Mouse (Mus musculus) limb, embryonic 15.5 days (tissue): ENCODE measurements around the gene Car11. TPM values are rescaled to one million over a fixed set of nuclear protein-coding genes. Genes with fewer than 3 reads are reported as not detected.

Source experiments
- ATAC-seq: fragments of 200-750 bp; cut with Nextera tagmentation; 2 replicates; pipeline ENCODE4 v1.8.0; 2017; ENCODE audit warnings: low read depth, moderate TSS enrichment; ENCODE audit not compliant: insufficient number of reproducible peaks, low FRiP score, low TSS enrichment
- H3K27ac ChIP-seq: fragments of 300-500 bp; sonication (generic); 2 replicates; pipeline ENCODE4 v1.5.1; 2015; ENCODE audit warnings: moderate library complexity, mild to moderate bottlenecking, inconsistent platforms
- H3K27me3 ChIP-seq: fragments of 300-500 bp; sonication (generic); 2 replicates; pipeline ENCODE4 v1.6.1; 2015; ENCODE audit warnings: inconsistent platforms
- H3K36me3 ChIP-seq: fragments of 300-500 bp; sonication (generic); 2 replicates; pipeline ENCODE4 v1.6.1; 2015; ENCODE audit warnings: inconsistent platforms
- H3K4me1 ChIP-seq: fragments of 300-500 bp; sonication (generic); 2 replicates; pipeline ENCODE4 v1.6.1; 2015; ENCODE audit warnings: inconsistent platforms
- H3K4me2 ChIP-seq: fragments of 300-500 bp; sonication (generic); 2 replicates; pipeline ENCODE4 v1.6.1; 2015; ENCODE audit warnings: mild to moderate bottlenecking, inconsistent platforms
- H3K4me3 ChIP-seq: fragments of 300-500 bp; sonication (generic); 2 replicates; pipeline ENCODE4 v1.5.1; 2015; ENCODE audit warnings: mild to moderate bottlenecking, inconsistent platforms
- H3K9ac ChIP-seq: fragments of 300-500 bp; sonication (generic); 2 replicates; pipeline ENCODE4 v1.6.1; 2015; ENCODE audit warnings: inconsistent platforms
- H3K9me3 ChIP-seq: fragments of 300-500 bp; sonication (generic); 2 replicates; pipeline ENCODE4 v1.6.1; 2016; ENCODE audit warnings: inconsistent platforms
- WGBS: fragments of 180-500 bp; shearing (Covaris S2); methylation state at CpG from one replicate; pipeline ENCODE4 v1.1.7; 2015; 5-methylcytosine and 5-hydroxymethylcytosine counted together
- polyA plus RNA-seq: library from polyadenylated mRNA; unstranded; fragments of >200 nt; fragmentation: Nextera tagmentation; extraction: Ambion mirVana; gene quantifications from 2 replicates; pipeline ENCODE4 v1.2.1, GENCODE M21; 2015

Gene Car11
- polyA plus RNA-seq, 1 experiment from 2014 or later = 13.7 TPM

DNA sequence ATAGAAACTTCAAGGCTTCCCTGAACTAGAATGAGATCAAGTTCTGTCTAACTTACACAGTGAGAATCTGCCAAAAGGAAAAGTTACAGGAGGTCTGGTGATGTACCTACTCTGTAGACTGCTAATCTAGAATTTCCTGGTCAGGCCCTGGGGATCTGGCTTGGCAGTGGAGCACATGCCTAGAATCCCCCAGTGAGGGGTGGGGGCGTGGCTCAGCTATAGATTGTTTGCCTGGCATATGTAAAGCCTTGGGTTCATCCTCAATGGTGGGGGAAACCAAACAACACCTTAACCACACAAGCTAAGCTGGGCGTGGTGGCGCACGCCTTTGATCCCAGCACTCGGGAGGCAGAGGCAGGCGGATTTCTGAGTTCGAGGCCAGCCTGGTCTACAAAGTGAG, 1.7 kb upstream of the Car11 start:
- Histone ChIP-seq H3K4me2 (no peak overlapping the region), H3K36me3 (no peaks in the 10 kb centered on the region), H3K27me3 (peaks cover 24% of the 10 kb centered on the region), H3K4me1 (peaks cover 25% of the 10 kb centered on the region), H3K9ac (no peak overlapping the region), H3K27ac (no peak overlapping the region), H3K9me3 (no peaks in the 10 kb centered on the region), H3K4me3 (no peak overlapping the region)
- no peak for ATAC-seq
- WGBS = 70% methylated on average over 7 of the region's 7 CpGs

DNA sequence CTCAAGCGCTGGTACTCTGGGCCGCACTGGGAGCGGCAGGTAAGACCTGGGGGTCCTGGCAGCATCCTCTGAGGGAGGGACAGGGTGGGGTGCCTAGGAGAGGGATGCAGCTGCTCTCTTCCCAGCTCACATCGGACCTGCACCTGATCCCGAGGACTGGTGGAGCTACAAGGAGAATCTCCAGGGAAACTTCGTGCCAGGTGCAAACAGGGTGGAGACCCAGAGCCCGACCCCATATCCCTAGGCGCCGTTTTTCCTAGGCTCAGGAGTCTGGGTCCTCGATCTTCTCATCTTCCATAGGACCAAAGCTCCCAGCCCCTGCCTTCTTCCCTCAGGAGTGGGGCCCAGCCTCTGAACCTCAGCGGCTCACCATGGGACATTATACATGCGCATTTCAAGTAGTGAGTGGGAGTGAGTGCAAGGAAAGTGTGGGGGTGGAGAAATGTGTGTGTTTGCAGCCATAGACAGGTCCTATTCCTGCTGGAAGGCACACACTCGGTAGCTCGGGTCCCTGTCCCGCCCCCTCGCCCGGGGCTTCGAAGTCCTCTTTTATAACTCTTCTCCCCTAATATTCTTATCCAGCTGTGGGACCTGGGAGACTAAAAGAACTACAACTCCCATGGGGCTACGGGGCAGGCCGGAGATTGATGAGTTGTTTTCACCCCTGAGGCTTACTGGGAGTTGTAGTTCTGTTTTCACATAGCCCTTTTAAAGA, 815 bp downstream of the Car11 start:
- Histone ChIP-seq H3K4me3 (peak overlapping the region; percentile 47), H3K4me1 (peaks cover 35% of the 10 kb centered on the region), H3K9me3 (no peaks in the 10 kb centered on the region), H3K9ac (peak overlapping the region; percentile 54), H3K27ac (no peak overlapping the region; the same call in 1 of the 2 replicates), H3K27me3 (peaks cover 24% of the 10 kb centered on the region), H3K4me2 (peak overlapping the region; percentile 92), H3K36me3 (no peaks in the 10 kb centered on the region)
- 1% methylated on average over 20 of the region's 20 CpGs for WGBS
- ATAC-seq = no peak

DNA sequence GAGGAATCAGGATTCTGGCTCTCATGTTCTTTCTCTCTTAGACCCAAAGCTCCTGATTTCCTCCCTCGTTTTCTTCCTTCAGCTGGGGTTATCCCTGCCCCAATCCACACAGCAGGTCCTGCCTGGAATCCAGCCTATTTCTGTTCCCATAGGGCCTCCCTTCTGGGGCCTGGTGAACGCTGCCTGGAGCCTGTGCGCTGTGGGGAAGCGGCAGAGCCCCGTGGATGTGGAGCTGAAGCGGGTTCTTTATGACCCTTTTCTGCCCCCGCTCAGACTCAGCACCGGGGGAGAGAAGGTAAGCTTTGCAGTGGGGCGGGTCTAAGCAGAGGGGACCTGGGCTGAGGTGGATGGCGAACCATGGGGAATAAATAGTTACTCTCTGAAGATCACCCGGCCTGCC, 1.4 kb downstream of the Car11 start:
- ATAC-seq = no peak
- Histone ChIP-seq H3K4me3 (peak overlapping the region; percentile 47), H3K36me3 (no peaks in the 10 kb centered on the region), H3K4me1 (peaks cover 41% of the 10 kb centered on the region), H3K9me3 (no peaks in the 10 kb centered on the region), H3K9ac (peak overlapping the region; percentile 14; the same call in 1 of the 2 replicates), H3K27me3 (peaks cover 24% of the 10 kb centered on the region), H3K4me2 (peak overlapping the region; percentile 92), H3K27ac (peak overlapping the region; percentile 70)
- 24% methylated on average over 11 of the region's 11 CpGs for WGBS

DNA sequence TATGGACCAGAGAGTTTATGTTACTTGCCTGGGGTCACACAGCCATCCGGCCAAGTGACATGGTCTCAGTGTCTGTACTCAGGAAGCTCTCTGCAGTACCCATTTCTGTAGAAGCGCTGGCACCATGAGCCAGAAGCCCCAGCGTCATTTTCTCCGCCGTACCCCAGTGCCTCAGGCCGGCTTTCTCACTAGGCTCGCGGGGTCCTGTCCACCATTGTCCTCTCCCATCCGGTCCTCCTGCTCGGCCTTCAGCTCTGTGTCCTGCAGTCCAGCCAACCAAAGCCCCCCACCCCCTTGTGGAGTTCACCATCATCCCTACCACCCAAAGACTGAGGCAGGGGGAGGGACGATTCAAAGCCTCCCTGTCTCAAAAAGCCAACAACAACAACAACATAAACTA, 2.0 kb downstream of the Car11 start:
- Histone ChIP-seq H3K27me3 (peaks cover 24% of the 10 kb centered on the region), H3K9ac (no peak overlapping the region), H3K4me3 (0 out of 2 replicates have a peak overlapping the region, but pooled peaks have one; percentile 47), H3K9me3 (no peaks in the 10 kb centered on the region), H3K36me3 (no peaks in the 10 kb centered on the region), H3K4me1 (peaks cover 46% of the 10 kb centered on the region), H3K27ac (no peak overlapping the region), H3K4me2 (peak overlapping the region; percentile 92; the same call in 1 of the 2 replicates)
- no peak for ATAC-seq
- WGBS = 87% methylated on average over 11 of the region's 11 CpGs

DNA sequence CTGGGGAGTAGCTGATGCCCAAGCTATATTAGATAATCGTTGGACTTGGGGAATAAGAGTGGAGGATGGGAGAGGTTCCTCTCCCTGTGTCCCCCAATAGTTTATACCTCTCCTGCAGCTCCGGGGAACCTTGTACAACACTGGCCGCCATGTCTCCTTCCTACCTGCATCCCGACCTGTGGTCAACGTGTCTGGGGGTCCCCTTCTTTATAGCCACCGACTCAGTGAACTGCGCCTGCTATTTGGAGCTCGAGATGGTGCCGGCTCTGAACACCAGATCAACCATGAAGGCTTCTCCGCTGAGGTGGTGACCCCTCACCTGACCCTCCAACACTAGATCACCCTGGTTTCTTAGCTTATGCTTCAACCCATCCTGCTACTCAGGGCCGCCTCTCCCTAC, 2.7 kb downstream of the Car11 start:
- Histone ChIP-seq H3K4me1 (peaks cover 53% of the 10 kb centered on the region), H3K36me3 (no peaks in the 10 kb centered on the region), H3K4me2 (no peak overlapping the region), H3K27me3 (peaks cover 24% of the 10 kb centered on the region), H3K9me3 (no peaks in the 10 kb centered on the region), H3K4me3 (no peak overlapping the region), H3K9ac (no peak overlapping the region), H3K27ac (no peak overlapping the region)
- ATAC-seq = no peak
- 87% methylated on average over 11 of the region's 11 CpGs for WGBS

DNA sequence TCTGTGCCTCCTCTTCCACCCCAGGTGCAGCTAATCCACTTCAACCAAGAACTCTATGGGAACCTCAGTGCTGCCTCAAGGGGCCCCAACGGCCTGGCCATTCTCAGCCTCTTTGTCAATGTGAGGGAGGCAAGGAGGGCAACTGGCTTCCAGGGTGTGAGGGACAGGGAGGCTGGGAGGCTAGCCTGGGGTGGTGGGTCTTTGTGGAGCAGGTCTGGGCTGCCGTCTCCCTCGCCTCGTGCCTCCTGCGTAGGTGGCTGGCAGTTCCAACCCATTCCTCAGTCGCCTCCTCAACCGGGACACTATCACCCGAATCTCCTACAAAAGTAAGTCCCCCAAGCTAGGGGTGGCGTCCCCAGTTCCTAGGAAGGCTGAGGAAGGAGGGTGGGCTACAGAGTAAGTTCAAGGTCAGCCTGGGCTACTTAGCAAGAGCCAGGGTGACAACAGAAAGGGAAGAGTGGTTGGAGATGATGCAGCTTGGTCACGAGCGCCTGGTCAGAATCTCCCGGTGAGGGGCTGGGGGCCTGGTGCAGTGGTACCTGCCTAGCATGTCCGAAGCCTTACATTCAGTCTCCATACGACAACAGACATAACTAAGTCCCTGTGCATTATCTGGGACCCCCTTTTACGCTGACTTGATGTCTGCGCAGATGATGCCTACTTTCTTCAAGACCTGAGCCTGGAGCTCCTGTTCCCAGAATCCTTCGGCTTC, 3.3 kb downstream of the Car11 start:
- H3K4me3 ChIP-seq = no peak overlapping the region
- ATAC-seq = no peak
- no peak overlapping the region for H3K4me2 ChIP-seq
- H3K9me3 ChIP-seq = no peaks in the 10 kb centered on the region
- peaks cover 24% of the 10 kb centered on the region for H3K27me3 ChIP-seq
- WGBS = 89% methylated on average over 17 of the region's 17 CpGs
- no peak overlapping the region for H3K27ac ChIP-seq
- H3K4me1 ChIP-seq = peaks cover 60% of the 10 kb centered on the region
- no peaks in the 10 kb centered on the region for H3K36me3 ChIP-seq
- H3K9ac ChIP-seq = no peak overlapping the region

DNA sequence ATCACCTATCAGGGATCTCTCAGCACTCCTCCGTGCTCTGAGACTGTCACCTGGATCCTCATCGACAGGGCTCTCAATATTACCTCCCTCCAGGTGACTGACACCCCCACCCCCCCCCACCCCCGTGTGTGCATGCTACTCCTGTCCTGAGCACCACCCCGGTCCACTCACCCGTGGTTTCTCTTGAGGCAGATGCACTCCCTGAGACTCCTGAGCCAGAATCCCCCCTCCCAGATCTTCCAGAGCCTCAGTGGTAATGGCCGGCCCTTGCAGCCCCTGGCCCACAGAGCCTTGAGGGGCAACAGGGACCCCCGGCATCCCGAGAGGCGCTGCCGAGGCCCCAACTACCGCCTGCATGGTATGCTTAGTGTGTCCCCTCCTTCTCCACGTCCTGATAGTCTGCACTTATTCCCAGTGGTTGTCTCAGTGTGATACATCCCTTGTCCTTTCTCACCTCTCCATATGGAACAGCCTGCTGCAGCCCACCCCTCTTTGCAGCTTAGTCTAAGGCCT, 3.9 kb downstream of the Car11 start:
- 38% methylated on average over 12 of the region's 12 CpGs for WGBS
- peaks cover 66% of the 10 kb centered on the region for H3K4me1 ChIP-seq

DNA sequence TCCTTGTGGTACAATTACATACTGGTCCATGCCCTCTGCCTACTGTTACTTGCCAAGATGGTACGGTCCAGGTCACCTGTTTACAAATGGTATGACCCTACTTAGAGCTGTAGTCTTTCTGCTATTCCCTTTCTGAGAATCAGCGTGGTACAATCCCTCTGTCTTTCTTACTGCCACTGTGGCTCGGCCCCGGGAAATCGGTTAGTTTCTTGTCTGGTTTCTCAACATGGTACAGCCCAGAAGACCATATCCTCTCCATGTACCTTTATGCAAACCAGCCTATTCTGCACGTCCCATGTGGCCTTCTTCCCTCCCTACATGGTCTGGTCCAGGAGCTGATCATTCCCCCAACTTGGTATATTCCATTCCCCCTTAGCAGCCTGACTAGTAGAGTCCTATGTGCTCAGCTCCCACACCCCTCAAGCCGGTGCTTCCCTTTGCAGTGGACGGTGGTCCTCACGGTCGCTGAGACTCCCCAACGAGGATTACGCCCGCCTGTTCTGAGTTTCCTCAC, 4.5 kb downstream of the Car11 start:
- WGBS = under 1% methylated on average over 13 of the region's 13 CpGs
- Histone ChIP-seq H3K4me2 (peak overlapping the region; percentile 98), H3K36me3 (no peaks in the 10 kb centered on the region), H3K9me3 (no peaks in the 10 kb centered on the region), H3K4me3 (peak overlapping the region; percentile 63), H3K27me3 (peaks cover 16% of the 10 kb centered on the region), H3K9ac (no peak overlapping the region), H3K4me1 (peaks cover 71% of the 10 kb centered on the region), H3K27ac (peak overlapping the region; percentile 85)
- ATAC-seq = peak; percentile 30; the same call in 1 of the 2 replicates

More for the DNA sequence above, 3.9 kb downstream of the Car11 start:
- H3K4me3 ChIP-seq = peak overlapping the region; percentile 63
- peak overlapping the region; percentile 98 for H3K4me2 ChIP-seq
- H3K9ac ChIP-seq = no peak overlapping the region
- peak overlapping the region; percentile 85 for H3K27ac ChIP-seq
- H3K9me3 ChIP-seq = no peaks in the 10 kb centered on the region
- H3K36me3 ChIP-seq = no peaks in the 10 kb centered on the region
- peaks cover 21% of the 10 kb centered on the region for H3K27me3 ChIP-seq
- ATAC-seq = no peak

DNA sequence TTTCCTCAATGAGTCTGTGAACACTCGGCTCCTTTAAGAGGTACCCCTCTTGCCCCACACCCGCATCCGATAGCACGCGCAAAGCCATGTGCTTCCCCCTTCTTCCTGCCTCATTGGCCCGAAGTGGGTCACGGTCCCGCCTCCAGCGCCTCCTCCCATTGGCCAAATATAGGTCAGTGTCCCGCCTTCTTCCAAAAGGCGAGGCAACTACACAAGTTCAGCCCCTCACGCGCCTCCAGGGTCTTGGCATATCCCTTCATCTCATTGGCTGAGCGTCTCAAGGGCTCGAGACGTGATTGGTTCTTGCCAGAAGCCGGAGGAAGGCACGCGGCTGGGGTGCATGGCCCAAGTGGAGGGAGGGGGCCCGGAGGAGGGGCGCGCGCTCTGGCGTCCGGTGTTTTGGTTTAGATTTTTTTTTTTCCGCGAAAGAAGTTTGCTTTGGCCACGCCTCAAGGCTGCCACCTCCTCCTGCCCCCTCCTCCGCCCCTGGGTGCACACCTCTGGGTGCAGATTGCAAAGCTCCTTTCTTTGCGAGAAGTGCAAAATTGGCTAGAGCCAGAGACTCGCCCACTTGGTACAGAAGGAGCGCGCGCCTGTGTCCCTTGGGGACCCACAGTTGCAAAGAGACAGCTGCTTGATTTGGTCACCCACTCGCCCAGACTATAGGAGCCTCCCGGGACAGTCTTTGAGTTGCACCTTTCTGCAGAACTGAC, 5.2 kb downstream of the Car11 start, which contains the start of gene Dbp:
TSS of gene Dbp (plus strand) at position 359 of the 713 bp plus-strand sequence.
- peak within 1 kb of the TSS; percentile 91 for H3K27ac ChIP-seq
- peak within 1 kb of the TSS; percentile 98 for H3K4me2 ChIP-seq
- H3K36me3 ChIP-seq = peaks cover 7% of the 10 kb centered on the region
- peak within 1 kb of the TSS; percentile 75 for H3K9ac ChIP-seq
- WGBS = under 1% methylated on average over 36 of the region's 36 CpGs
- H3K4me1 ChIP-seq = peaks cover 63% of the 10 kb centered on the region
- peaks cover 8% of the 10 kb centered on the region for H3K27me3 ChIP-seq
- no peaks in the 10 kb centered on the region for H3K9me3 ChIP-seq
- peak; percentile 93 for ATAC-seq
- peak within 1 kb of the TSS; percentile 63 for H3K4me3 ChIP-seq

DNA sequence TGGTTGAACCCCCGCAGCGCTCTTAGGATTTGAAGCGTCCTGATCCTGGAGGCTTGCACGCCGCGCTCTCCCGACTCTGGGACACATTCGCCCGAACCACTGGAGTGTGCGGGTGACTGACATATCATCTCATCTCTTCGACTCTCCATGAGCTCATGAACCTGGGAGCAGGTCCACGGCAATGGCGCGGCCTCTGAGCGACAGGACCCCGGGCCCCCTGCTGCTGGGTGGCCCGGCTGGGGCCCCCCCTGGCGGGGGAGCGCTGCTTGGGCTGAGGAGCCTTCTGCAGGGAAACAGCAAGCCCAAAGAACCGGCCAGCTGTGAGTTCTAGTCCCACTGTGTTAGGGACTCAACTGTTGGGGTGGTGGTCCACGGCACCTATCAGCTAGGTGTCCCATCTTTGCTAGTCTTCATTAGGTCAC, 5.8 kb downstream of the Car11 start:
- Histone ChIP-seq H3K9me3 (no peaks in the 10 kb centered on the region), H3K36me3 (peaks cover 12% of the 10 kb centered on the region), H3K4me1 (peaks cover 58% of the 10 kb centered on the region), H3K27ac (peak overlapping the region; percentile 91), H3K4me2 (peak overlapping the region; percentile 98), H3K4me3 (peak overlapping the region; percentile 63), H3K27me3 (peaks cover 2% of the 10 kb centered on the region), H3K9ac (peak overlapping the region; percentile 75; the same call in 1 of the 2 replicates)
- WGBS = 0% methylated on average over 21 of the region's 21 CpGs
- ATAC-seq = no peak

DNA sequence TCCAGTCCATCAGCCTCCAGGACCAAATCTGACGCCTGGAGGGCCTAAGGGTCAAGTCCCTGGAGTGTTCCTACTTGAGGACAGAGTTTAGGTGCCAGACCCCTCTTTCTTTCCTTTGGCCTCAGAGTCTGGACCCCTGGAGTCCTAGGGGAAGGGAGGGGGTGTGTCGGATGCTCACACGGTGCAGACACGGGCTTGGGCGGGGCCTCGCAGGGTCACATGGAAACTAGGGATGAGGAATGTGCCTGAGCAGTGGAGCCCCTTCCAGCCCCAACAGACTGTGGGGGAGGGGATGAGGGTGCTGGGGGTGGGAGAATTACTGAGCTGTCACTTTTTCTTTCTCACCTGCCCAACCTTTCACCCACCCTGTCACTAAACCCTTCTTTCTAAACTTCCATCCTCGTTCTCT, 6.2 kb downstream of the Car11 start:
- no peaks in the 10 kb centered on the region for H3K9me3 ChIP-seq
- peaks cover 16% of the 10 kb centered on the region for H3K36me3 ChIP-seq
- peaks cover 55% of the 10 kb centered on the region for H3K4me1 ChIP-seq
- peak overlapping the region; percentile 63 for H3K4me3 ChIP-seq
- no peaks in the 10 kb centered on the region for H3K27me3 ChIP-seq
- H3K9ac ChIP-seq = peak overlapping the region; percentile 75
- WGBS = 3% methylated on average over 7 of the region's 7 CpGs
- H3K27ac ChIP-seq = peak overlapping the region; percentile 91
- peak overlapping the region; percentile 98 for H3K4me2 ChIP-seq
- no peak for ATAC-seq
